Comparison of ENCODE assay signal across 1 mouse cellular context in the genomic region with DNA sequence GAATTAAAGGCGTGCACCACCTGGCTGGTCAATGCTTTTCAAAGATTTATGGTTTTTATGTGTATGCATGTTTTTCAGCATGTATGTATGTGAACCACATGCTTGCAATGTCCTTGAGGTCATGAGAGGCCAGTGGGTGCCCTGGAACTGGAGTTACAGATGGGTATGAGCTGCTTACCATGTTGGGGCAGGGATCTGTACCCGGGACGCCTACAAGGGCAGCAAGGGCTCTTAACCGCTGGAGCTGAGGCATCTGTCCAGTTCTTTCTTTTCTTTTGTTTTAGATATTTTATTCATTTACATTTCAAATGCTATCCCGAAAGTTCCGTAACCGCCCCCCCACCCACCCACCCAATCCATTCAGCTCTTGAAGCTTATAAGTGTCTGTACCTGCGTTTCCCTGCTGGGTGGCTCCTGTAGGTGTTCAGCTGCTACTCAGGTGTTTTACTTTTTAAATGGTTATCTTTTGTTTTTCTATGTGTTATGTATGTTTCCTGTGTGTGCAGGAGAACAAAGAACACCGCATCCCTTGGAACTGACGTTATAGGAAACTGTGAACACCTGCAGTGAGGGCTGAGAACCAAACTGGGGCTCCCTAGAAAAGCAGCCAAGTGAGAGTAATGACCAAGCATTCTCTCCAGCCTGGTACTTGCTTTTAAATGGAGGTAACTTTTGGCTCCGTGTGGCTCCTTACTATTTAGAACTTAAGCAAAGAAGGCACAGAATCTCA.
TF ChIP-seq lines count a peak whose summit lies in the region.

No protein-coding gene starts in this region.

TF ChIP-seq in CH12.LX, 34 proteins besides CTCF, POLR2A, EP300 and RAD21 (continued from another document):
- no peak for TF ChIP-seq SIN3A (IDR thresholded peaks at IDR 0.05; ENCODE audit: low read length)
- TF ChIP-seq POLR2AphosphoS2 (IDR thresholded peaks at IDR 0.05; ENCODE audit: low read depth, low read length) = peak; percentile 66; the same call in 1 of the 2 replicates
